7 mouse cellular contexts compared by ENCODE assay signal in genomic region chr14:75844867-75845697, GRCm38 (mm10). TPM values are rescaled to one million over a fixed set of nuclear protein-coding genes. Genes with fewer than 3 reads are reported as not detected.
A peak's percentile ranks its signal among the peaks of the same experiment; 100 is the strongest.
DNase-seq lines count a peak whose midpoint lies in the region; ATAC-seq lines count a peak whose summit lies in the region.

Gene Tpt1 (plus strand): TSS chr14:75845093.

- H3K36me3 ChIP-seq in intestine, embryonic 15.5 days, result peaks cover 24% of the 10 kb centered on the region
- peaks cover 39% of the 10 kb centered on the region for H3K36me3 ChIP-seq in midbrain, embryonic 10.5 days

- H3K4me2 ChIP-seq in intestine, embryonic 15.5 days (replicated peaks), result peak within 1 kb of the TSS; percentile 71

- under 1% methylated on average over 107 of the region's 108 CpGs for WGBS in intestine, embryonic 15.5 days
- under 1% methylated on average over 108 of the region's 108 CpGs for WGBS in midbrain, embryonic 10.5 days

- peak within 1 kb of the TSS; percentile 88 for H3K9ac ChIP-seq in intestine, embryonic 15.5 days

- peak within 1 kb of the TSS; percentile 97 for H3K27ac ChIP-seq in intestine, embryonic 15.5 days
- peak within 1 kb of the TSS; percentile 98 for H3K27ac ChIP-seq in midbrain, embryonic 10.5 days (replicated peaks)

- H3K4me3 ChIP-seq in intestine, embryonic 15.5 days (replicated peaks), result peak within 1 kb of the TSS; percentile 69
- peak within 1 kb of the TSS; percentile 88 for H3K4me3 ChIP-seq in midbrain, embryonic 10.5 days

- no peaks in the 10 kb centered on the region for H3K27me3 ChIP-seq in intestine, embryonic 15.5 days (replicated peaks)
- H3K27me3 ChIP-seq in midbrain, embryonic 10.5 days (ENCODE audit: low read depth, poor library complexity, severe bottlenecking), result no peaks in the 10 kb centered on the region

- peaks cover 7% of the 10 kb centered on the region; the same call in 1 of the 2 replicates for H3K4me1 ChIP-seq in intestine, embryonic 15.5 days (replicated peaks)
- H3K4me1 ChIP-seq in midbrain, embryonic 10.5 days, result peaks cover 41% of the 10 kb centered on the region

- DNase-seq in adrenal gland, adult 2 months, result peak; percentile 100
- peak; percentile 95 for DNase-seq in embryo, embryonic 11.5 days (ENCODE audit: low read depth, low spot score)
- peak; percentile 98 to 99 for DNase-seq in gastrocnemius, postnatal 36 days
- DNase-seq in left cerebral cortex, postnatal 25 days (ENCODE audit: low spot score in 2 of 2), result peak; percentile 98 to 99
- peak; percentile 100 for DNase-seq in midbrain, embryonic 10.5 days (ENCODE audit: low spot score)
- DNase-seq in right cerebral cortex, postnatal 4 days, result peak; percentile 98

- no peaks in the 10 kb centered on the region for H3K9me3 ChIP-seq in intestine, embryonic 15.5 days
- no peaks in the 10 kb centered on the region for H3K9me3 ChIP-seq in midbrain, embryonic 10.5 days (replicated peaks)

- peak; percentile 97 for ATAC-seq in intestine, embryonic 15.5 days

- intact Hi-C loops in gastrocnemius, postnatal 36 days (cut with DNase I), result no loop called here
- intact Hi-C loops in left cerebral cortex, postnatal 25 days (cut with DNase I), result loop anchor here (10.0 kb wide), 1 partner anchor 570 kb away; the partner anchor contains the start of gene Tsc22d1

RNA-seq across cellular contexts. Expression of gene Tpt1, which starts in this region (rescaled TPM):
- 1,000 to 10,000 TPM; 2,669 to 3,122 TPM for total RNA-seq in adrenal gland, adult 2 months (2021)
- polyA plus RNA-seq in adrenal gland, adult 2 months (2012; rRNA removed), result 2,303 and 3,302 TPM in 2 replicates
- total RNA-seq in gastrocnemius, postnatal 36 days (2021), result 1,000 to 10,000 TPM; 2,921 to 3,241 TPM
- 988 and 1,053 TPM in 2 replicates for polyA plus RNA-seq in intestine, embryonic 15.5 days (2015; fragmentation: Nextera tagmentation; extraction: Ambion mirVana)
- total RNA-seq in left cerebral cortex, postnatal 25 days (2021), result 1,000 to 10,000 TPM; 1,037 to 1,046 TPM
- polyA plus RNA-seq in midbrain, embryonic 10.5 days (2016; fragmentation: Nextera tagmentation; extraction: Ambion mirVana), result 805 and 934 TPM in 2 replicates

Comparison
In these comparisons a context has a peak if more than half of its experiments do, and no peak if none do; other contexts are left out.
1. Peak in every context shown above with its lines: DNase-seq, ATAC-seq, H3K4me3 ChIP-seq and H3K27ac ChIP-seq.